Comparison of ENCODE assay signal across 8 mouse cellular contexts in the genomic region with DNA sequence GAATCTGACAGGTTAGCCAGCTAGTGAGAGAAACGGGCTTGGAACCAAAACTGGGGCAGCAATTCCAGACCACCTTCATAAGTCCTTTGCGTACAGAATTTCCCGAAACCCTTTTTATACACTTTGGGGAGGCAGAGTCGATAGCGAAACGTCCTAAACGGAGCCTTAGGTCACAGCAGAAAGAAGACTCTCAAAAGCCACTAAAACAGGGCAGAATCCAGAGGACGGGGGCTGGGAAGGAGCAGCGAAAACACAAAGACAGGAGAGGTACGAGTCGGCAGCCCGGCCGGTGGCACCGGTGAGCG. TPM values are rescaled to one million over a fixed set of nuclear protein-coding genes. Genes with fewer than 3 reads are reported as not detected.
A peak's percentile ranks its signal among the peaks of the same experiment; 100 is the strongest.
DNase-seq lines count a peak whose midpoint lies in the region; ATAC-seq lines count a peak whose summit lies in the region.

No protein-coding gene starts in this region.

- DNase-seq in lung, postnatal 14 days, result no peak
- no peak for DNase-seq in limb, embryonic 10.5 days (ENCODE audit: low spot score)
- DNase-seq in cerebellum, adult 11-12 months, result no peak
- DNase-seq in MN1 (ENCODE audit: low spot score), result no peak
- no peak for DNase-seq in frontal cortex, postnatal 14 days (ENCODE audit: low spot score in 2 of 2)

- peak overlapping the region; percentile 92 for H3K4me2 ChIP-seq in lung, embryonic 16.5 days (ENCODE audit: low read depth, low read length)
- H3K4me2 ChIP-seq in embryonic facial prominence, embryonic 15.5 days (replicated peaks), result peak overlapping the region; percentile 80
- peak overlapping the region; percentile 61 for H3K4me2 ChIP-seq in neural tube, embryonic 15.5 days

- no peaks in the 10 kb centered on the region for H3K9me3 ChIP-seq in lung, embryonic 16.5 days (ENCODE audit: control insufficient read depth, low read length)
- H3K9me3 ChIP-seq in embryonic facial prominence, embryonic 15.5 days (replicated peaks), result no peaks in the 10 kb centered on the region
- no peaks in the 10 kb centered on the region for H3K9me3 ChIP-seq in limb, embryonic 10.5 days (replicated peaks)
- H3K9me3 ChIP-seq in neural tube, embryonic 15.5 days (replicated peaks), result no peaks in the 10 kb centered on the region

- peaks cover 8% of the 10 kb centered on the region; the same call in 1 of the 2 replicates for H3K36me3 ChIP-seq in lung, embryonic 16.5 days (ENCODE audit: control insufficient read depth, insufficient read depth, low read length)
- H3K36me3 ChIP-seq in embryonic facial prominence, embryonic 15.5 days, result peaks cover 11% of the 10 kb centered on the region; the same call in 1 of the 2 replicates
- peaks cover 46% of the 10 kb centered on the region for H3K36me3 ChIP-seq in limb, embryonic 10.5 days
- H3K36me3 ChIP-seq in neural tube, embryonic 15.5 days, result peaks cover 11% of the 10 kb centered on the region

- ATAC-seq in lung, embryonic 16.5 days (ENCODE audit: low read depth), result no peak
- ATAC-seq in embryonic facial prominence, embryonic 15.5 days (ENCODE audit: insufficient number of reproducible peaks, low FRiP score, low TSS enrichment, low read depth), result no peak
- no peak for ATAC-seq in neural tube, embryonic 15.5 days (ENCODE audit: low FRiP score)

- H3K4me3 ChIP-seq in lung, embryonic 16.5 days (ENCODE audit: low read length), result peak overlapping the region; percentile 97
- peak overlapping the region; percentile 74 for H3K4me3 ChIP-seq in embryonic facial prominence, embryonic 15.5 days (replicated peaks)
- peak overlapping the region; percentile 80 for H3K4me3 ChIP-seq in limb, embryonic 10.5 days
- peak overlapping the region; percentile 94 for H3K4me3 ChIP-seq in neural tube, embryonic 15.5 days (replicated peaks)

- peaks cover 24% of the 10 kb centered on the region for H3K4me1 ChIP-seq in lung, embryonic 16.5 days (replicated peaks; ENCODE audit: control insufficient read depth, insufficient read depth, low read length)
- H3K4me1 ChIP-seq in embryonic facial prominence, embryonic 15.5 days, result peaks cover 23% of the 10 kb centered on the region
- peaks cover 23% of the 10 kb centered on the region for H3K4me1 ChIP-seq in limb, embryonic 10.5 days
- H3K4me1 ChIP-seq in neural tube, embryonic 15.5 days, result peaks cover 38% of the 10 kb centered on the region

- WGBS in lung, embryonic 16.5 days, result under 1% methylated on average over 15 of the region's 15 CpGs
- 0% methylated on average over 15 of the region's 15 CpGs for WGBS in embryonic facial prominence, embryonic 15.5 days
- WGBS in limb, embryonic 10.5 days, result under 1% methylated on average over 15 of the region's 15 CpGs
- WGBS in neural tube, embryonic 15.5 days, result under 1% methylated on average over 15 of the region's 15 CpGs

- H3K27me3 ChIP-seq in lung, embryonic 16.5 days (ENCODE audit: control insufficient read depth, insufficient read depth, low read depth, low read length), result no peaks in the 10 kb centered on the region
- no peaks in the 10 kb centered on the region for H3K27me3 ChIP-seq in embryonic facial prominence, embryonic 15.5 days
- no peaks in the 10 kb centered on the region for H3K27me3 ChIP-seq in limb, embryonic 10.5 days (ENCODE audit: low read depth, poor library complexity, severe bottlenecking)
- no peaks in the 10 kb centered on the region for H3K27me3 ChIP-seq in neural tube, embryonic 15.5 days (replicated peaks)

- peak overlapping the region; percentile 94 for H3K9ac ChIP-seq in lung, embryonic 16.5 days (ENCODE audit: low read length)
- peak overlapping the region; percentile 80 for H3K9ac ChIP-seq in embryonic facial prominence, embryonic 15.5 days
- peak overlapping the region; percentile 89 for H3K9ac ChIP-seq in neural tube, embryonic 15.5 days (replicated peaks)

- peak overlapping the region; percentile 98 for H3K27ac ChIP-seq in lung, embryonic 16.5 days (ENCODE audit: low read length)
- H3K27ac ChIP-seq in embryonic facial prominence, embryonic 15.5 days (replicated peaks), result peak overlapping the region; percentile 95
- peak overlapping the region; percentile 88 for H3K27ac ChIP-seq in limb, embryonic 10.5 days
- peak overlapping the region; percentile 95 for H3K27ac ChIP-seq in neural tube, embryonic 15.5 days (replicated peaks)

RNA-seq across cellular contexts. Expression of a gene that starts 3.8 kb away (rescaled TPM):
- 51.6 and 64.2 TPM in 2 replicates for polyA plus RNA-seq in lung, embryonic 16.5 days (2015; fragmentation: Nextera tagmentation; extraction: Ambion mirVana)
- polyA plus RNA-seq in embryonic facial prominence, embryonic 15.5 days (2015; fragmentation: Nextera tagmentation; extraction: Ambion mirVana), result 54.7 and 57.5 TPM in 2 replicates
- 60.7 and 68.0 TPM in 2 replicates for polyA plus RNA-seq in limb, embryonic 10.5 days (2016; fragmentation: Nextera tagmentation; extraction: Ambion mirVana)
- polyA plus RNA-seq in neural tube, embryonic 15.5 days (2015; fragmentation: Nextera tagmentation; extraction: Ambion mirVana), result 58.6 and 62.8 TPM in 2 replicates

RNA-seq across cellular contexts. Expression of a gene that starts 3.9 kb away (rescaled TPM):
- polyA plus RNA-seq in lung, embryonic 16.5 days (2015; fragmentation: Nextera tagmentation; extraction: Ambion mirVana), result not detected in 2 replicates
- 0.43 TPM in 1 of 2 replicates, not detected in the other for polyA plus RNA-seq in embryonic facial prominence, embryonic 15.5 days (2015; fragmentation: Nextera tagmentation; extraction: Ambion mirVana)
- polyA plus RNA-seq in limb, embryonic 10.5 days (2016; fragmentation: Nextera tagmentation; extraction: Ambion mirVana), result 0.28 TPM in 1 of 2 replicates, not detected in the other
- polyA plus RNA-seq in neural tube, embryonic 15.5 days (2015; fragmentation: Nextera tagmentation; extraction: Ambion mirVana), result not detected in 2 replicates

RNA-seq across cellular contexts. Expression of a gene that starts 32.9 kb away (rescaled TPM):
- polyA plus RNA-seq in lung, embryonic 16.5 days (2015; fragmentation: Nextera tagmentation; extraction: Ambion mirVana), result 86.3 and 89.9 TPM in 2 replicates
- polyA plus RNA-seq in embryonic facial prominence, embryonic 15.5 days (2015; fragmentation: Nextera tagmentation; extraction: Ambion mirVana), result 99.6 and 101 TPM in 2 replicates
- 168 and 181 TPM in 2 replicates for polyA plus RNA-seq in limb, embryonic 10.5 days (2016; fragmentation: Nextera tagmentation; extraction: Ambion mirVana)
- polyA plus RNA-seq in neural tube, embryonic 15.5 days (2015; fragmentation: Nextera tagmentation; extraction: Ambion mirVana), result 102 and 104 TPM in 2 replicates

RNA-seq across cellular contexts. Expression of a gene that starts 43.0 kb away (rescaled TPM):
- polyA plus RNA-seq in lung, embryonic 16.5 days (2015; fragmentation: Nextera tagmentation; extraction: Ambion mirVana), result 21.5 and 21.7 TPM in 2 replicates
- polyA plus RNA-seq in embryonic facial prominence, embryonic 15.5 days (2015; fragmentation: Nextera tagmentation; extraction: Ambion mirVana), result 18.1 and 19.6 TPM in 2 replicates
- polyA plus RNA-seq in limb, embryonic 10.5 days (2016; fragmentation: Nextera tagmentation; extraction: Ambion mirVana), result 15.7 and 16.5 TPM in 2 replicates
- 10.4 and 10.8 TPM in 2 replicates for polyA plus RNA-seq in neural tube, embryonic 15.5 days (2015; fragmentation: Nextera tagmentation; extraction: Ambion mirVana)
